Mouse (Mus musculus) cerebellum, adult 18-20 months (tissue): ENCODE results near the gene Ankrd40.

ENCODE experiments used
- DNase-seq, 2 experiments: peaks; one replicate each; pipeline ENCODE4 v3.0.0; 2021

Ankrd40 gene

GRCm38 (mm10) chr11:94327693-94328643 lies at the start of gene Ankrd40:
TSS of gene Ankrd40 (plus strand) at chr11:94328001.
- peak; percentile 96 to 98 for DNase-seq

GRCm38 (mm10) chr11:94281199-94282181 lies 46.3 kb upstream of the Ankrd40 start, which contains the start of gene Gm21885:
TSS of gene Gm21885 (plus strand) at chr11:94281873.
- no peak for DNase-seq

GRCm38 (mm10) chr11:94282291-94282690 lies 45.5 kb upstream of the Ankrd40 start:
- DNase-seq = no peak

GRCm38 (mm10) chr11:94283536-94284099 lies 44.2 kb upstream of the Ankrd40 start:
- no peak for DNase-seq

- no peak for DNase-seq
Observed at GRCm38 (mm10) chr11:94285886-94286574, 41.8 kb upstream of the Ankrd40 start.

- no peak for DNase-seq
Observed at GRCm38 (mm10) chr11:94287105-94287504, 40.7 kb upstream of the Ankrd40 start.

GRCm38 (mm10) chr11:94290062-94290740 lies 37.6 kb upstream of the Ankrd40 start:
- DNase-seq = no peak

GRCm38 (mm10) chr11:94294996-94295845 lies 32.6 kb upstream of the Ankrd40 start:
- no peak for DNase-seq

GRCm38 (mm10) chr11:94312733-94313132 lies 15.1 kb upstream of the Ankrd40 start:
- DNase-seq = no peak

GRCm38 (mm10) chr11:94314098-94314652 lies 13.6 kb upstream of the Ankrd40 start:
- no peak for DNase-seq

GRCm38 (mm10) chr11:94315308-94315707 lies 12.5 kb upstream of the Ankrd40 start:
- DNase-seq = no peak

- no peak for DNase-seq
Observed at GRCm38 (mm10) chr11:94316528-94316927, 11.3 kb upstream of the Ankrd40 start.

- no peak for DNase-seq
Observed at GRCm38 (mm10) chr11:94317014-94317413, 10.8 kb upstream of the Ankrd40 start.

- DNase-seq = no peak
Observed at GRCm38 (mm10) chr11:94317515-94317914, 10.3 kb upstream of the Ankrd40 start.

- no peak for DNase-seq
Observed at GRCm38 (mm10) chr11:94318056-94318455, 9.7 kb upstream of the Ankrd40 start.

- peak in 1 of 2 experiments; percentile 60 for DNase-seq
Observed at GRCm38 (mm10) chr11:94320969-94321930, 6.6 kb upstream of the Ankrd40 start.

- DNase-seq = peak; percentile 96 to 97
Observed at GRCm38 (mm10) chr11:94321931-94322400, 5.8 kb upstream of the Ankrd40 start, which contains the start of gene Luc7l3. TSS of gene Luc7l3 (minus strand) at chr11:94321988.

GRCm38 (mm10) chr11:94322636-94323035 lies 5.2 kb upstream of the Ankrd40 start:
- DNase-seq = no peak
